In the genomic region with DNA sequence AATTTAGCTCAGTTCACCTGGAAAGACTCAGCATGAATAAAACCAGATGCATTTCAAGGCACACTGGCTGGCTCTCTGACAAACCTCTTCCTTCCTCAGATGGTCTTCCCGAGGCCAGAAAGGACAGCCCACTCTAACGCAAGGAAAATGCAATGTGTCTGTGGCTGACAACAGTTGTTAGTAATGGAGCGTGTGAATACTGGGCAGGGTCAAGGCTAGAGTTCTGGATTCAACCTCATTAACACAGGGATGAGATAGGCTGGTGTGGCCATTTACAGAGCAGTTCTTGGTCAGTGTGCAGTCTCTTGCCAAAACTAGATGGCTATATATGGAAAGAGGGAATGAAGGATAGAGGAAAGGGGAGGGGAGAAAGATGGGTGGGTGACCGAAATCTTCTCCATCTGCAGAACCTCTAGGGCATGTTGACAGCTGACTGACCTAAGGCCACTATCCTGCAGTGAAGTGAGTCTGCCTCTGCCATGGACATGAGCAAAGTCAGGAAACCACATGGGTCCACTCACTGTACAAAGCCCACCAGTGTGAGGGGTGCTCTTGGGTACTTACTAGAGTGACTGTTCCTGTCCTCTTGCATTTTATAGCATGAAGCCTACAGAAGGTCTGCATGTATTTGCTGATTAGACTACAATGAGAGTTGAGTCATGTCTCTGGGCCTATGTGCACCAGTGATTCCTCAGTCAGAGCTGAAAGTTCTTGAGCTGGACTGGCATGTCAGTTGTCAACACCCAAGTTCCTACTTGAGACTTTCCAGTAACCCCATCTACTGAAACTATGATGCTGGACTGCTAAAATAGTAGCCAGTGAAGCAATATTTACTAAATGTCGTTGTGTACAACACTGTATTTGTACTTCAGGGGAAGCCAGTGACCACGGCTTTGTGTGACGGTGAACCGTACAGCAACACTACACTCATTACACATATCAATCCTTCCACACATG, we compare ENCODE assay signal across 12 mouse cellular contexts.
DNase-seq lines count a peak whose midpoint lies in the region; ATAC-seq lines count a peak whose summit lies in the region.
"Had no signal": no experiment of that assay in that cellular context is flagged by ENCODE, and none has a peak within 500 bp of the region (broad histone marks: within the 10 kb centered on the region; RNA-seq: fewer than 3 reads in every experiment).

No protein-coding gene starts in this region.

- H3K36me3 ChIP-seq in kidney, embryonic 16.5 days (ENCODE audit: insufficient read depth, low read length): no peaks in the 10 kb centered on the region

- DNase-seq in kidney, postnatal 25 days: no peak
- DNase-seq in testis, postnatal 14 days (ENCODE audit: low spot score): peak; percentile 5
- DNase-seq in testis, postnatal 10 days (ENCODE audit: low spot score): no peak
- peak; percentile 37 for DNase-seq in heart, postnatal 10 days
- DNase-seq in urinary bladder, adult 18-20 months (ENCODE audit: low spot score in 2 of 2): no peak
- DNase-seq in cerebellum, adult 8-10 months: no peak
- DNase-seq: cerebellum, adult 2 months; kidney, adult 18-20 months; right cerebral cortex, postnatal 4 days had no signal

- H3K27ac ChIP-seq in kidney, embryonic 16.5 days (ENCODE audit: low read length): no peak overlapping the region; the same call in 1 of the 2 replicates
- H3K27ac ChIP-seq: layer of hippocampus, adult 2 months had no signal

- H3K4me1 ChIP-seq in kidney, embryonic 16.5 days (ENCODE audit: insufficient read depth, low read length): peaks cover 35% of the 10 kb centered on the region

- WGBS in kidney, embryonic 16.5 days: 74% methylated on average over 8 of the region's 8 CpGs

- no peaks in the 10 kb centered on the region for H3K9me3 ChIP-seq in kidney, embryonic 16.5 days (ENCODE audit: low read length)

- no peak overlapping the region for H3K9ac ChIP-seq in kidney, embryonic 16.5 days (replicated peaks; ENCODE audit: low read length)

- ATAC-seq in kidney, embryonic 16.5 days (ENCODE audit: low FRiP score, low TSS enrichment): peak; percentile 30; the same call in 1 of the 2 replicates

- intact Hi-C loops in heart, postnatal 10 days (cut with DNase I): no loop called here

- H3K27me3 ChIP-seq in kidney, embryonic 16.5 days (ENCODE audit: insufficient read depth, low read length): no peaks in the 10 kb centered on the region

- H3K4me3 ChIP-seq in kidney, embryonic 16.5 days (ENCODE audit: low read length): no peak overlapping the region
- H3K4me3 ChIP-seq: layer of hippocampus, adult 2 months; myocyte had no signal

- H3K4me2 ChIP-seq in kidney, embryonic 16.5 days (replicated peaks; ENCODE audit: low read depth, low read length): no peak overlapping the region

Comparison
In these comparisons a context has a peak if more than half of its experiments do, and no peak if none do; other contexts are left out.
1. DNase-seq: peak in testis, postnatal 14 days (single experiment) and heart, postnatal 10 days (2 of 2); none in kidney, postnatal 25 days (0 of 2), testis, postnatal 10 days (single experiment), urinary bladder, adult 18-20 months (0 of 2) and cerebellum, adult 8-10 months (single experiment).